Mouse (Mus musculus) central nervous system, embryonic 14 days (tissue): ENCODE results near the gene Nectin2. TPM values are rescaled to one million over a fixed set of nuclear protein-coding genes. Genes with fewer than 3 reads are reported as not detected.

Experiments used
- polyA plus RNA-seq: library from polyadenylated mRNA; depleted of rRNA; stranded (reverse); fragments of >200 nt; gene quantifications from 2 replicates; pipeline ENCODE4 v1.2.3, GENCODE M21; 2012; rRNA removed

Nectin2 gene
- 36.1 and 40.6 TPM in 2 replicates for polyA plus RNA-seq

DNA sequence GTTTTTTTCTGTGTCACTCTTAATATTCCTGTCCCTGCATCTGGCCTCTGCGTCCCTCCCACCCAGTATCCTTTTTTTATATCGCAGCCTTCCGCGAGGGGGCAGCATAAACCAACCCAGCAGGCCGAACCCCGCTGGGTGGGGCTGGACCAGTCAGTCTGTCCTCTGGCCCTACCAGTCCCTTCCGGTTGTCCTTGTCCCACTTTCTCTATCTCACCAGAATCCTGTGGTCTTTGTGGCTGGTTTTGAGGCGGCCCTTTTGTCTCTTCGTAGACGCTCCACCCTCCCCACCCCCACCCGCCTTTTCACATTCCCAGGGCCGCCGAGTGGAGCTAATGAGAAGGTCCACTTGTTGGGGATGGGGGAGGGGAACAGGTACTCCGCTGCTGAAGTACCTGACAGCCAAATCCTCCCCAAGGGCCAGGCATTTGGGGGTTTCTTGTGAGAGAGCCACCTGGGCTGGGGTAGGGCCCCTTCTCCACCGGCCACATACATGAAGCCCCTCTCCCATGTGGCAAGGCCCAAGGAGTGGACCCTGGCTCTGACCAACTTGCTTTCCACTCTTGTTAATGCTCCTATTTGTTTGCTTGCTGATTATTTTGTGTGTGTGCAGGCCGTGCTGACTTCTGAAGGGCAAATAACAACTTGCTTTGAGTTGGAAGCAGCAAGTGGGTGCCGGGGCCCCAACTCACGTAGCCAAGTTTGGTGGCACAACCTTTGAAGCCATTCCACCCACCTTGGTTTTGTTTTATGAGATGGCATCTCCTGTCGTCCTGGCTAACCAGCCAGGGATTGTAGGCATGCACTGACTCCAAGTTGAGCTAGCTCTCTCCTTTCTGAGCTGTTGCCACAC, at the start of gene Nectin2:
Nectin2 (minus strand) TSS at position 267 of the 853 bp plus-strand sequence.

DNA sequence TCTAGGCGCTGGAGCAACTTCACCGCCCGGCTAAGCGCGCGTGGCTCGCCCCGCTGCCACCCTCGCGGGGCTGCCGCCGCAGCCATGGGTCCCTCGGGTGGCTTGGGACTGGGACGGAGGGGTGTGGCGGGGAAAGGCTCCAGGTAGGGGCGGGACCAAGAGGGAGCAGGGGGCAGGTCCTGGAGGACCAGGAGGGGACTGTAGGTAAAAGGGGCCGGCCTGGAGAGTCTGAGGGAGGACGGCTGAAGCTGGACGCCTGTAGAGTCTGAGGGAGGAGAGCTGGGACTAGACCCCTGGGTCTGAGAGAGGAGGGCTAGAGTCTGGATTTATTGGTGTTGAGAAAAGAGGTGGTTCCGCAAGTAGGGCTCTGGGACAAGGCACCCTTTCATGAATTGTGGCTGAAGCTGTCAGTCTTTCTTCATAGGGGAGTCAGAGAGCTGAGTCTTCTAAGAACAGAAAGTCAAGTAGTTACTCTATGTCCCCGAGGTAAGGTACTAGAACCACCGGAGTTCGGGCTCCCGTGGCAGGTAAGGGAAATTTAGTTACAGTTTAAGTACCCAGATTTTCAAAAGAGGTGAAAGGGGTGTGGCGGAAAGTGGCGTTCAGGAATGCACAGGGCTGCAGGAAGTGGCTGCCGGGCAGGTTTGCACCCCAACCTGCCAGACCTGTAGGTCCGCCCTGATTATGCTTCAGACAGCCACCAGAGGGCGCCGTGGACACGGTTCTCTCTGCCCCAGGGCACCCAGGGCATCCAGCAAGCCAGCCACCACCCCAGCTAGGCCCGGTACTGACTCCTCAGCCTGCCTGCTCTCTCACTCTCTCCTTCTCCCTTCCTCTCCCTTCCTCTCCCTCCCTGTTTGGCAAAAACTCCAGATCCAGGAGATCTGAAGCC, 46.7 kb upstream of the Nectin2 start, which contains the start of gene Cblc:
Cblc (minus strand) TSS at position 113 of the 892 bp plus-strand sequence.

DNA sequence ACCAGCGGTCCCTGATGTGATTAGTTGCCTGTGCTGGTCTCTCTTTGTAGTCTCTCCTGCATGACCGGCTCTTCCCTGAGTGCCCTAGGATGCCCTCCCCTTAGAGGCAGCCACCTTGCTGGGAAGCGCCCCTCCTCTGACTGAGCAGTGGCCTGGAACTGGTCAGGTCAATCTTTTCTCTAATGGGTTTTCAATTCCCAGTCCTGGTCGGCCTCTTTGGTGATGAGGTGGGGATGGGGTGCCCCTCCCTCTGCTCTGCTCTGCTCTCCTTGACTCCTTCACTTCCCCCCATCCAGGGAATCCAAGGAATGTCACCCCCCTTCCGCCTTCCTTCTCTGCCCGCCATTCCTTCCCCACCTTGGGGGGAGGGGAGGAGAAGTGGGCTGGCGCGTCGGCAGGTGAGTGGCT, 20.7 kb upstream of the Nectin2 start, which contains the start of gene Bcam:
Bcam (minus strand) TSS at position 33 of the 408 bp plus-strand sequence.

DNA sequence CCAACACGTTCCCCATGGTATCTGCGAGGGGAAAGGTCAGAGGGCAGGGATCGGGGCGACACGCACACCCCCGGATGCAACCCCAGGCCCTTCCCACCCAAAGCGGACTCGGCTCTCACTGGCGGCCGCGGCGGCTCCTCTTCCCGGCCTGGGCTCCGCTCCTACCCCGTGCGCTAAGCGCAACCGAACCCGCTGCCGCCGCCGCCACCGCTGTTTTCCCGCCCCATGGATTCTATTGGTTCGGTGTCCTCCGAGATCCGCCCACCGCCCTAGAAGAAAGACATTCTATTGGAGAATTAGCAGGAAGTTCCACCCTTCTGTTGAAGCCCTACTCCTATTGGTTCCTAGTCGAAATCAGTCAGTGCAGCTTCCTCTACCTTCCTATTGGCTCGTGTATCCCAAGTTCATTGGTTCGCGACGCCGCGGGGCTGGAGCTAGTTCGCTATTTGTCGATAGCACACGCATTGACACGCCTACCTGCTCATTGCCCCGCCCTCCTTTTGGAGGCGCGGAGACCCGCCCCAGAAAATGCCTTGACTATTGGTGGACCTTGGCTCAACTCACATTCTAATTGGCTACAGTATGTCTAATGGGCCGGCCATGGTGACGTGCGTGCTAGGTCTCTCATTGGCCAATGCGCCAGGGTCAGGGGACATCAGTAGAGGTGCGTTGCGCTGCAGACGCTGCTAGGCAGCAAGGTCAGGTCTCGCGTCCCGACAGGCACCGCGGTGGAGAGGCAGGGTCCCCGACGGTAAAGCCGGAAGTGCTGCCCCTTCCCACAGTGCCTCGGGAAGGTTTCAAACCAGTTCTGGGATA, 34.8 kb downstream of the Nectin2 start, which contains the start of gene Tomm40:
Tomm40 (minus strand) TSS at position 200 of the 816 bp plus-strand sequence.

DNA sequence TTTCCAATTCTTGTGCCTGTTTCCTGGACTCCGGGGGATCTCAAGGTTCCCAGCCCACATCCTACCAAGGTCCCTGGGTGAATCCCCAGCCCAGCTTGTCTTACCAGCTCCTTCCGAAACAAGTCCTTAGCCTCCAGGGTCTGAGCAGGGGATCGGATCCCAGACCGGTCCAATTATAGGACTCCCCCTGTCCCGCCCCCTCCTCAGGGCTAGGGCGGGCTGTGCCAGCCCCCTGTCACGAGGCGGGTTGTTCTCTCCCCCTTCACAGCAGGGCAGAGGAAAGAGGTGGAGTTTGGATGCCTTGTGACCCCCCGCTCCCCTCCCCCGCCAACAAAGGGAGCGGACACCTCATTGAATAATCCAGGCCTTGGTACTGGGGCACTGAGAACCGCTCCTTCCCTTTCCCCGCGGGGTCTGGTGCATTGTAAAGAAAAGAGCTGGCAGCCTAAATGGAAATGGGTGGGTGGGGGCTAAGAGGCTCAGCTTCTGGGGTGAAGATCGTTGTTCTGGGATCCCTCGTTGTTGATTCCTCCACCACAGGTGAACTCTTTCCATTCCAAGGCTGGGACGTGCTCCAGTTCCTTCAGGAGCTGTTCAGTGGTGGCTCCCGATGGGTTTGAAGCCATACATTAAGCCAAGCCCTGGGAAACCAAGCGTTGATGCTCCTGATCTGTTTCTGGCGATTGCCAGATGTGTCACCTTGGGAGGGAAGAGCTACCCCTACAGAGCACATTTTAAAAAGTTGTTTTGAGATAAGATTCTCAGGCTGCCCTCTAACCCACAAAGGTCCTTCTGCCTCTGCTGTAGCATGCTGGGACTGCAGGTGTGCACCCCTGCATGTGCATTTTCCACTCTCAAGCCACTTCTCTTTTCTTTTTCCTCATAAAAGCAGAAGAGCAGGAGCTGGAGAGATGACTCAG, 51.1 kb downstream of the Nectin2 start, which contains the start of gene Apoe:
Apoe (minus strand) TSS at position 282 of the 920 bp plus-strand sequence.

DNA sequence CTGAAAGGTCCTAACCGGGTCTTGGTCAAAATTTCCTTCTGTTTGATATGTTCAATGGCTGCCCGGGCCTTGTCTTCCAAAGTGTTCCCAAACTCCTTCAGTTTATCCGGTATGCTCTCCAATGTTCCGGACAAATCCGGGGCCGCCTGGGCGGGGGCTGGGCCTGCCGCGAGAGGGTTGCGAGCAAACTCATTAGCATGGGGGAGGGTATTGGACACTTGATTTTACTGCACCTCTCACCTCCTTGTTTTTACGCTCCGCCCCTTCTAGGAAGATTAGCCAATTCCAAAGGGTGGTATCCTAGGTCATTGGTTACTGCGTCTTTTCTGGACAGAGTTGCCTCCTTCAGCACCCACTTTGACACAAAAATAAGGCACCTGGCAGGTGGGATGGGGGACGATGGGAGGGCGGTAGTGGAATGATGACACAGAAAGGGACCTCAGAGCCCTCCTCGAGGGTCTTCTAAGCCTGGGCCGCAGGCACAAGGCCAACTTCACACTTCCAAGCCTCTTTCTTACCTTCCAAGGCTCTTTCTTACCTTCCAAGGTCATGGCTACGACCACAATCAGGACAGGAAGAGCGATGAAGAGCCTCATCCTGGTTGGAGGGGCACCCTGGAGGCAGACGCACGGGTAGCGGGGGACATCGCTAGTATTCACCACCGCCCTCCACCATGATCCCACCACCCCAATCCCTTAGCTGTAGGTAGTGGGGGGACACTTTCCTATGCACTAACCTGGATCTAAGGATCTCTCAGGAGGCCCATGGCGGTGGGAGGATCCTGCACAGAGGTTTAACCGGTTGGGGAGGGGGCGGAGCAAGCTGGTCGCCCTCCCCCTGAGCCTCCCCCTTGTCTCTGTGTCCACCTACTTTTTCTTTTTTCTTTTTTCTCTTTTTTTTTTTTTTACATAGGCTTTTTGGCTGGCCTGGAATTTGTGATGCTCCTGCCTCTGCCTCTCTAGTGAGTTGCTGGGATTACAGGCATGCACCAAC, 58.1 kb downstream of the Nectin2 start, which contains the start of gene Apoc1:
Apoc1 (minus strand) TSS at position 788 of the 993 bp plus-strand sequence.

DNA sequence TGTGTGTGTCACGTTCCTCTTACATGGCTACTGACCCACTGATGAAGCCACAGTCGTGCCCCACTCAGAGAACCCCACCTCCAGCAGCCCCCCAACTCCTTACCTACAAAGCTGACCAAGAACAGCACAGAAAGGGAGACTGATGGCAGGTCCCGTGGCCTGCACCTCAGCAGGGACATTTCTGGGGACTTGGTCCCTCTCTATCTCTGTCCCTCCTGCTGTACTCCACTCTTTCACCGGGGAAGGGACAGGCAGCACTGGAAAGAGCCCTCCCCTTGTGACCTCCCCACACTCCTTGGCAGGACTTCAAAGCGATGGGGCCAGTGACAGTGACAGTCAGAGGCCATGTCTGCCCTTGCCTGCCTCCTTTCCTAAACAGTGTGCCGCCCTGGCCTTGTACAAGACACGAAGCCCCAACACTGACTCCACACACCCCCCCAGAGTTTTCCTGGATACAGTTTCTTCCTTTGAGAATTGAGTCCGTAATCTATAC, 69.0 kb downstream of the Nectin2 start, which contains the start of the genes Gm44805 and Apoc4:
Gm44805 (minus strand) TSS at position 222 of the 493 bp plus-strand sequence.
Apoc4 (minus strand) TSS at position 278 of the 493 bp plus-strand sequence.

DNA sequence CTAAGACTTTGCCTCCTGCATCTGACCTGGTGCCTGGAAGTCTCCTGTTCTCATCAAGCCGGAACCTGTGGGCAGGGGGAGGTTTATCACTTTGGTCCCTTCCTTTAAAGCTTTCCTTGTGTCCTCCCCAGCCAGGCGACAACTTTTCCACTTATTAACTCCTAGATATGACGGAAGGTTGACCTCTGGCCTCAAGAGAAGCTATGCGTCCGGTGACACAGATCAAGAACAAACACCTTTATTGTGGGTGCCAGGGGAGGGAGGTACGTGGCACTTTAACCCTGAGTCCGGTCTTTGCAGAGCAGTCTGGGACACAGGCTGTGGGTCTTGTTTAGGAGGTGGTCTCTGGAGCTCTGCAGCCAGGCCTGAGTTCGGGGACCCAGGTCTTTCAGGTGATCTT, 72.4 kb downstream of the Nectin2 start, which contains the start of gene Apoc2:
Apoc2 (minus strand) TSS at position 70 of the 400 bp plus-strand sequence.

Other genes starting within 250 kb of the Nectin2 start
- gene Bloc1s3, start 242.1 kb downstream of the Nectin2 start, polyA plus RNA-seq, result 9.1 and 10.5 TPM in 2 replicates
- gene Trappc6a, start 242.1 kb downstream of the Nectin2 start, polyA plus RNA-seq, result 34.1 and 35.1 TPM in 2 replicates
- 0.33 and 0.34 TPM in 2 replicates for gene Nkpd1, start 232.6 kb downstream of the Nectin2 start, polyA plus RNA-seq
- 96.0 and 96.5 TPM in 2 replicates for gene Ppp1r37, start 187.4 kb downstream of the Nectin2 start, polyA plus RNA-seq
- 0.96 and 1.3 TPM in 2 replicates for gene Zfp296, start 173.2 kb downstream of the Nectin2 start, polyA plus RNA-seq
- gene Gemin7, start 172.9 kb downstream of the Nectin2 start, polyA plus RNA-seq, result 63.7 and 64.1 TPM in 2 replicates
- gene Clasrp, start 146.0 kb downstream of the Nectin2 start, polyA plus RNA-seq, result 169 and 179 TPM in 2 replicates
- 4.5 and 8.3 TPM in 2 replicates for gene Relb, start 121.0 kb downstream of the Nectin2 start, polyA plus RNA-seq
- gene Clptm1, start 85.5 kb downstream of the Nectin2 start, polyA plus RNA-seq, result 81.5 and 83.9 TPM in 2 replicates
- gene Apoc2, start 72.5 kb downstream of the Nectin2 start, polyA plus RNA-seq, result 0.18 and 0.39 TPM in 2 replicates
- not detected in 2 replicates for gene Gm44805, start 69.1 kb downstream of the Nectin2 start, polyA plus RNA-seq
- gene Apoc4, start 69.0 kb downstream of the Nectin2 start, polyA plus RNA-seq, result not detected in 2 replicates
- gene Apoc1, start 57.8 kb downstream of the Nectin2 start, polyA plus RNA-seq, result 1.4 and 1.9 TPM in 2 replicates
- 310 and 317 TPM in 2 replicates for gene Apoe, start 51.3 kb downstream of the Nectin2 start, polyA plus RNA-seq
- gene Tomm40, start 35.0 kb downstream of the Nectin2 start, polyA plus RNA-seq, result 100.0 and 101 TPM in 2 replicates
- 9.6 and 26.2 TPM in 2 replicates for gene Bcam, start 20.5 kb upstream of the Nectin2 start, polyA plus RNA-seq
- gene Cblc, start 46.3 kb upstream of the Nectin2 start, polyA plus RNA-seq, result 0.16 and 0.75 TPM in 2 replicates
- 0.91 and 2.3 TPM in 2 replicates for gene Bcl3, start 72.3 kb upstream of the Nectin2 start, polyA plus RNA-seq
- 10.0 and 11.8 TPM in 2 replicates for gene Gm19345, start 101.5 kb upstream of the Nectin2 start, polyA plus RNA-seq
- gene Ceacam16, start 110.8 kb upstream of the Nectin2 start, polyA plus RNA-seq, result 0.04 TPM in 1 of 2 replicates, not detected in the other
- gene Ceacam19, start 137.5 kb upstream of the Nectin2 start, polyA plus RNA-seq, result 0.10 TPM in 1 of 2 replicates, not detected in the other
- gene Pvr, start 170.7 kb upstream of the Nectin2 start, polyA plus RNA-seq, result 8.5 and 11.6 TPM in 2 replicates
- not detected in 2 replicates for gene Igsf23, start 200.3 kb upstream of the Nectin2 start, polyA plus RNA-seq
- gene Ceacam20, start 214.9 kb upstream of the Nectin2 start, polyA plus RNA-seq, result not detected in 2 replicates
- not detected in 2 replicates for gene Nlrp9b, start 241.0 kb upstream of the Nectin2 start, polyA plus RNA-seq